Comparison of ENCODE assay signal across 8 mouse cellular contexts in genomic region chr7:138845111-138845510, GRCm38 (mm10). TPM values are rescaled to one million over a fixed set of nuclear protein-coding genes. Genes with fewer than 3 reads are reported as not detected.
DNase-seq lines count a peak whose midpoint lies in the region; ATAC-seq and TF ChIP-seq lines count a peak whose summit lies in the region.

No protein-coding gene starts in this region.

- H3K4me2 ChIP-seq in embryonic facial prominence, embryonic 12.5 days (replicated peaks) = peak overlapping the region; percentile 90
- peak overlapping the region; percentile 73 for H3K4me2 ChIP-seq in intestine, embryonic 15.5 days (replicated peaks)
- peak overlapping the region; percentile 98 for H3K4me2 ChIP-seq in myocyte (ENCODE audit: low read depth)

- H3K27ac ChIP-seq in layer of hippocampus, adult 2 months = peak overlapping the region; percentile 96
- 0 out of 2 replicates have a peak overlapping the region, but pooled peaks have one; percentile 92 for H3K27ac ChIP-seq in embryonic facial prominence, embryonic 12.5 days
- H3K27ac ChIP-seq in intestine, embryonic 15.5 days = peak overlapping the region; percentile 96; the same call in 1 of the 2 replicates

- no peaks in the 10 kb centered on the region for H3K27me3 ChIP-seq in embryonic facial prominence, embryonic 12.5 days
- no peaks in the 10 kb centered on the region for H3K27me3 ChIP-seq in intestine, embryonic 15.5 days (replicated peaks)
- no peaks in the 10 kb centered on the region for H3K27me3 ChIP-seq in myocyte (ENCODE audit: control insufficient read depth, insufficient read depth, insufficient read length)

- peaks cover 34% of the 10 kb centered on the region for H3K4me1 ChIP-seq in embryonic facial prominence, embryonic 12.5 days
- peaks cover 20% of the 10 kb centered on the region for H3K4me1 ChIP-seq in intestine, embryonic 15.5 days (replicated peaks)

- intact Hi-C loops in left cerebral cortex, postnatal 25 days (cut with DNase I) = no loop called here

- peak overlapping the region; percentile 95 for H3K4me3 ChIP-seq in layer of hippocampus, adult 2 months
- H3K4me3 ChIP-seq in embryonic facial prominence, embryonic 12.5 days = peak overlapping the region; percentile 100
- H3K4me3 ChIP-seq in intestine, embryonic 15.5 days (replicated peaks) = peak overlapping the region; percentile 98
- H3K4me3 ChIP-seq in myocyte = peak overlapping the region; percentile 65

- 0 out of 2 replicates have a peak overlapping the region, but pooled peaks have one; percentile 3 for H3K9ac ChIP-seq in embryonic facial prominence, embryonic 12.5 days
- peak overlapping the region; percentile 97; the same call in 1 of the 2 replicates for H3K9ac ChIP-seq in intestine, embryonic 15.5 days

- 44% methylated on average over 8 of the region's 8 CpGs for WGBS in embryonic facial prominence, embryonic 12.5 days
- 31% methylated on average over 8 of the region's 8 CpGs for WGBS in intestine, embryonic 15.5 days

- peak overlapping the region; percentile 89 for H3ac ChIP-seq in myocyte (ENCODE audit: control insufficient read depth, insufficient read length)

- H3K36me3 ChIP-seq in embryonic facial prominence, embryonic 12.5 days = peaks cover 8% of the 10 kb centered on the region; the same call in 1 of the 2 replicates
- no peaks in the 10 kb centered on the region for H3K36me3 ChIP-seq in intestine, embryonic 15.5 days
- H3K36me3 ChIP-seq in myocyte (ENCODE audit: control insufficient read depth, insufficient read depth) = no peaks in the 10 kb centered on the region

- no peak for ATAC-seq in embryonic facial prominence, embryonic 12.5 days (ENCODE audit: insufficient number of reproducible peaks, insufficient read depth, low FRiP score, low TSS enrichment)
- ATAC-seq in intestine, embryonic 15.5 days = no peak

- TF ChIP-seq CTCF in layer of hippocampus, adult 2 months (conservative IDR thresholded peaks at IDR 0.05) = no peak

- TF ChIP-seq POLR2A in myocyte (IDR thresholded peaks at IDR 0.05; ENCODE audit: insufficient read length, low read depth) = no peak

- DNase-seq in layer of hippocampus, adult 2 months (ENCODE audit: low spot score in 2 of 2) = no peak
- no peak for DNase-seq in layer of hippocampus, postnatal 36 days
- no peak for DNase-seq in cerebellum, adult 9-11 months
- no peak for DNase-seq in thymus, postnatal 36 days
- no peak for DNase-seq in left cerebral cortex, postnatal 25 days (ENCODE audit: low spot score in 2 of 2)

- H3K79me2 ChIP-seq in myocyte (ENCODE audit: control insufficient read depth, insufficient read depth) = peaks cover 39% of the 10 kb centered on the region

- H3K9me3 ChIP-seq in embryonic facial prominence, embryonic 12.5 days = no peaks in the 10 kb centered on the region
- H3K9me3 ChIP-seq in intestine, embryonic 15.5 days = no peaks in the 10 kb centered on the region

TF ChIP-seq in myocyte, 11 proteins besides CTCF, POLR2A, EP300 and RAD21:
- TF ChIP-seq MAX (IDR thresholded peaks at IDR 0.05; ENCODE audit: low read depth) (no peak), USF1 (IDR thresholded peaks at IDR 0.05; ENCODE audit: low read depth) (no peak), E2F4 (IDR thresholded peaks at IDR 0.05; ENCODE audit: insufficient read depth) (no peak), CEBPB (IDR thresholded peaks at IDR 0.05; ENCODE audit: insufficient read depth, poor library complexity, severe bottlenecking) (no peak), TCF3 (IDR thresholded peaks at IDR 0.05; ENCODE audit: insufficient read length, low read depth) (no peak), MYOD1 (IDR thresholded peaks at IDR 0.05; ENCODE audit: control insufficient read depth in 1 of 3, insufficient read length in 2 of 3, low read depth in 2 of 3) (no peak), POLR2AphosphoS2 (IDR thresholded peaks at IDR 0.05; ENCODE audit: insufficient read length, low read depth) (no peak), REST (IDR thresholded peaks at IDR 0.05; ENCODE audit: insufficient read depth, insufficient read length) (no peak), TCF12 (IDR thresholded peaks at IDR 0.05; ENCODE audit: insufficient read depth, poor library complexity, severe bottlenecking) (no peak), MYOG (IDR thresholded peaks at IDR 0.05; ENCODE audit: control insufficient read depth in 1 of 3, insufficient read depth in 1 of 3, insufficient read length in 2 of 3, low read depth in 2 of 3) (no peak), SRF (IDR thresholded peaks at IDR 0.05; ENCODE audit: control insufficient read depth, insufficient read length, low read depth) (no peak)

RNA-seq across cellular contexts. Expression of gene Ppp2r2d, which starts 0.8 kb away (rescaled TPM):
- total RNA-seq in layer of hippocampus, adult 2 months (2021) = 10 to 100 TPM; 62.2 to 62.8 TPM
- total RNA-seq in layer of hippocampus, postnatal 36 days (2021) = 10 to 100 TPM; 62.9 to 64.2 TPM
- 51.7 and 57.6 TPM in 2 replicates for polyA plus RNA-seq in embryonic facial prominence, embryonic 12.5 days (2016; fragmentation: Nextera tagmentation; extraction: Ambion mirVana)
- 28.7 and 32.0 TPM in 2 replicates for polyA plus RNA-seq in intestine, embryonic 15.5 days (2015; fragmentation: Nextera tagmentation; extraction: Ambion mirVana)
- polyA plus RNA-seq in myocyte (2012; fragmentation: generic; extraction: Trizol) = 23.0 TPM
- total RNA-seq in left cerebral cortex, postnatal 25 days (2021) = 10 to 100 TPM; 71.0 to 73.5 TPM

RNA-seq across cellular contexts. Expression of gene Mapk1ip1, which starts 1.0 kb away (rescaled TPM):
- 10 to 100 TPM; 49.6 to 52.4 TPM for total RNA-seq in layer of hippocampus, adult 2 months (2021)
- 10 to 100 TPM; 45.5 to 51.6 TPM for total RNA-seq in layer of hippocampus, postnatal 36 days (2021)
- polyA plus RNA-seq in embryonic facial prominence, embryonic 12.5 days (2016; fragmentation: Nextera tagmentation; extraction: Ambion mirVana) = 12.6 and 14.4 TPM in 2 replicates
- polyA plus RNA-seq in intestine, embryonic 15.5 days (2015; fragmentation: Nextera tagmentation; extraction: Ambion mirVana) = 10.7 and 12.9 TPM in 2 replicates
- polyA plus RNA-seq in myocyte (2012; fragmentation: generic; extraction: Trizol) = 6.2 TPM
- 10 to 100 TPM; 37.7 to 43.1 TPM for total RNA-seq in left cerebral cortex, postnatal 25 days (2021)
